Mouse (Mus musculus) testis, adult 2 months (tissue): Measurements from ENCODE around the gene Cacna1i.

Experiments
- CTCF ChIP-seq: fragments of 200-500 bp; IDR thresholded peaks from 2 replicates; pipeline ENCODE4 v1.5.1; 2012; ENCODE audit warnings: low read depth, mild to moderate bottlenecking, inconsistent platforms, low read length, moderate library complexity; ENCODE audit not compliant: control insufficient read depth, insufficient read depth, insufficient replicate concordance
- POLR2A ChIP-seq: fragments of 200-500 bp; IDR thresholded peaks from 2 replicates; pipeline ENCODE4 v1.6.1; 2012; ENCODE audit warnings: low read depth, mild to moderate bottlenecking, inconsistent platforms, low read length, moderate library complexity; ENCODE audit not compliant: control insufficient read depth

DNA sequence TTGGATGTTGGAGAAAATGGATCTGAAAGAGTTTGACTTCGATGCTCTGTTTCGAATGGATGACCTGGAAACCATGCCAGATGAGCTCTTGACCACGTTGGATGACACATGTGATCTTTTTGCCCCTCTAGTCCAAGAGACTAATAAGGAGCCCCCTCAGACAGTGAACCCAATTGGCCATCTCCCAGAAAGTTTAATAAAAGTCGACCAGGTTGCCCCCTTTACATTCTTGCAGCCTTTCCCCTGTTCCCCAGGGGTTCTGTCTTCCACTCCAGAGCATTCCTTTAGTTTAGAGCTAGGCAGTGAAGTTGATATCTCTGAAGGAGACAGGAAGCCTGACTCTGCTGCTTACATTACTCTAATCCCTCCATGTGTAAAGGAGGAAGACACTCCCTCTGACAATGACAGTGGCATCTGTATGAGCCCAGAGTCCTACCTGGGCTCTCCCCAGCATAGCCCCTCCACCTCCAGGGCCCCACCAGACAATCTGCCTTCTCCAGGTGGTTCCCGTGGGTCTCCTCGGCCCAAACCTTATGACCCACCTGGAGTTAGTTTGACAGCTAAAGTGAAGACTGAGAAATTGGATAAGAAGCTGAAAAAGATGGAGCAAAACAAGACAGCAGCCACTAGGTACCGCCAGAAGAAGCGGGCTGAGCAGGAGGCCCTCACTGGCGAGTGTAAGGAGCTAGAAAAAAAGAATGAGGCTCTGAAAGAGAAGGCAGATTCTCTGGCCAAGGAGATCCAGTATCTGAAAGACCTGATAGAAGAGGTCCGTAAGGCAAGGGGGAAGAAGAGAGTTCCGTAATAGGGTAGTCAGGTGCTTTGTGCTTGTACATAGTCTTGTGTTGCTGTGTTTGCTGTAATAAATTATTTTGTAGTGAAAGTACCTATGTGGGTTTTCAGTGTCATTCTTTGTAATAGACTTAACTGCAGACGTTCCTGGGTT lies 30.1 kb upstream of the Cacna1i start:
- no peak for TF ChIP-seq CTCF
- TF ChIP-seq POLR2A, result no peak
